Mouse (Mus musculus): ENCODE results near the gene Adgrl3.

The Adgrl3 gene

GRCm38 (mm10) chr5:81019590-81020254 is at the start of gene Adgrl3:
TSS of gene Adgrl3 (plus strand) at chr5:81020138.
- DNase-seq (ENCODE audit: low spot score), result no peak

GRCm38 (mm10) chr5:81019166-81019565 is 772 bp upstream of the Adgrl3 start:
- DNase-seq (ENCODE audit: low spot score), result no peak

GRCm38 (mm10) chr5:81020281-81021005 is 505 bp downstream of the Adgrl3 start:
- DNase-seq (ENCODE audit: low spot score), result no peak

GRCm38 (mm10) chr5:81021006-81021320 is 1.0 kb downstream of the Adgrl3 start:
- no peak for DNase-seq (ENCODE audit: low spot score)

- no peak for DNase-seq (ENCODE audit: low spot score)
Measured at GRCm38 (mm10) chr5:81021331-81021863, 1.5 kb downstream of the Adgrl3 start.

- DNase-seq (ENCODE audit: low spot score), result no peak
Measured at GRCm38 (mm10) chr5:81021864-81022305, 1.9 kb downstream of the Adgrl3 start.

- DNase-seq (ENCODE audit: low spot score), result no peak
Measured at GRCm38 (mm10) chr5:81022306-81023071, 2.6 kb downstream of the Adgrl3 start.

GRCm38 (mm10) chr5:81023923-81024715 is 4.2 kb downstream of the Adgrl3 start:
- no peak for DNase-seq (ENCODE audit: low spot score)

- DNase-seq (ENCODE audit: low spot score), result no peak
Measured at GRCm38 (mm10) chr5:81028875-81029274, 8.9 kb downstream of the Adgrl3 start.

GRCm38 (mm10) chr5:81037091-81037490 is 17.2 kb downstream of the Adgrl3 start:
- no peak for DNase-seq (ENCODE audit: low spot score)

- DNase-seq (ENCODE audit: low spot score), result no peak
Measured at GRCm38 (mm10) chr5:81043875-81044274, 23.9 kb downstream of the Adgrl3 start.

GRCm38 (mm10) chr5:81046128-81046527 is 26.2 kb downstream of the Adgrl3 start:
- no peak for DNase-seq (ENCODE audit: low spot score)

- DNase-seq (ENCODE audit: low spot score), result no peak
Measured at GRCm38 (mm10) chr5:81054628-81055027, 34.7 kb downstream of the Adgrl3 start.

- DNase-seq (ENCODE audit: low spot score), result no peak
Measured at GRCm38 (mm10) chr5:81055253-81055652, 35.3 kb downstream of the Adgrl3 start.

GRCm38 (mm10) chr5:81058122-81058521 is 38.2 kb downstream of the Adgrl3 start:
- no peak for DNase-seq (ENCODE audit: low spot score)

GRCm38 (mm10) chr5:81060950-81061349 is 41.0 kb downstream of the Adgrl3 start:
- DNase-seq (ENCODE audit: low spot score), result no peak

GRCm38 (mm10) chr5:81061386-81061785 is 41.4 kb downstream of the Adgrl3 start:
- DNase-seq (ENCODE audit: low spot score), result no peak

- DNase-seq (ENCODE audit: low spot score), result no peak
Measured at GRCm38 (mm10) chr5:81064026-81064425, 44.1 kb downstream of the Adgrl3 start.

GRCm38 (mm10) chr5:81068173-81068572 is 48.2 kb downstream of the Adgrl3 start:
- no peak for DNase-seq (ENCODE audit: low spot score)

- no peak for DNase-seq (ENCODE audit: low spot score)
Measured at GRCm38 (mm10) chr5:81068839-81069238, 48.9 kb downstream of the Adgrl3 start.

- DNase-seq (ENCODE audit: low spot score), result no peak
Measured at GRCm38 (mm10) chr5:81072888-81073287, 53.0 kb downstream of the Adgrl3 start.

- DNase-seq (ENCODE audit: low spot score), result no peak
Measured at GRCm38 (mm10) chr5:81073875-81074274, 53.9 kb downstream of the Adgrl3 start.

All from MN1 (cell line).